7 mouse cellular contexts compared by ENCODE assay signal in genomic region chr14:9393271-9393771, GRCm38 (mm10).
A peak's percentile ranks its signal among the peaks of the same experiment; 100 is the strongest.
DNase-seq lines count a peak whose midpoint lies in the region; ATAC-seq and TF ChIP-seq lines count a peak whose summit lies in the region.

No protein-coding gene starts in this region.

- peak; percentile 96 for TF ChIP-seq CTCF in gastrocnemius, adult 2 months (IDR thresholded peaks at IDR 0.05)

- H3K27ac ChIP-seq in gastrocnemius, adult 2 months: peak overlapping the region; percentile 44; the same call in 1 of the 2 replicates
- H3K27ac ChIP-seq in hindbrain, embryonic 15.5 days (replicated peaks): no peak overlapping the region
- H3K27ac ChIP-seq in midbrain, embryonic 10.5 days (replicated peaks): no peak overlapping the region

- H3K9ac ChIP-seq in hindbrain, embryonic 15.5 days: no peak overlapping the region

- peak; percentile 90 for DNase-seq in ZHBTc4 (ENCODE audit: low read depth, low spot score)
- peak; percentile 85 to 86 for DNase-seq in cerebellum, postnatal 14 days
- DNase-seq in gastrocnemius, adult 2 months: peak; percentile 78
- peak; percentile 73 to 78 for DNase-seq in layer of hippocampus, postnatal 36 days
- DNase-seq in midbrain, embryonic 10.5 days (ENCODE audit: low spot score): peak; percentile 68
- DNase-seq in spleen, postnatal 10 days (ENCODE audit: low spot score in 2 of 2): peak; percentile 16 to 62

- H3K4me2 ChIP-seq in hindbrain, embryonic 15.5 days: no peak overlapping the region

- no peaks in the 10 kb centered on the region for H3K27me3 ChIP-seq in hindbrain, embryonic 15.5 days
- H3K27me3 ChIP-seq in midbrain, embryonic 10.5 days (ENCODE audit: low read depth, poor library complexity, severe bottlenecking): 0 out of 2 replicates have a peak, but pooled peaks cover 4% of the 10 kb centered on the region

- no peaks in the 10 kb centered on the region for H3K36me3 ChIP-seq in hindbrain, embryonic 15.5 days
- H3K36me3 ChIP-seq in midbrain, embryonic 10.5 days: no peaks in the 10 kb centered on the region

- H3K9me3 ChIP-seq in hindbrain, embryonic 15.5 days: no peaks in the 10 kb centered on the region
- H3K9me3 ChIP-seq in midbrain, embryonic 10.5 days (replicated peaks): no peaks in the 10 kb centered on the region

- intact Hi-C loops in gastrocnemius, adult 2 months (cut with DNase I): loop anchor here (2.0 kb wide), 1 partner anchor 57 kb away; no protein-coding TSS in a partner anchor

- no peak overlapping the region for H3K4me3 ChIP-seq in gastrocnemius, adult 2 months
- no peak overlapping the region for H3K4me3 ChIP-seq in hindbrain, embryonic 15.5 days
- H3K4me3 ChIP-seq in midbrain, embryonic 10.5 days: no peak overlapping the region

- ATAC-seq in hindbrain, embryonic 15.5 days (ENCODE audit: low FRiP score, low read depth): 0 out of 2 replicates have a peak, but pooled peaks have one; percentile 30

- 18% methylated on average over 4 of the region's 4 CpGs for WGBS in hindbrain, embryonic 15.5 days
- 19% methylated on average over 4 of the region's 4 CpGs for WGBS in midbrain, embryonic 10.5 days

- no peaks in the 10 kb centered on the region for H3K4me1 ChIP-seq in hindbrain, embryonic 15.5 days (replicated peaks)
- H3K4me1 ChIP-seq in midbrain, embryonic 10.5 days: no peaks in the 10 kb centered on the region

Comparison
In these comparisons a context has a peak if more than half of its experiments do, and no peak if none do; other contexts are left out.
1. DNase-seq: peak in every context shown above with its lines; median percentile 90 in ZHBTc4; 86 in cerebellum, postnatal 14 days; 78 in gastrocnemius, adult 2 months; 76 in layer of hippocampus, postnatal 36 days; 68 in midbrain, embryonic 10.5 days; 39 in spleen, postnatal 10 days.